Mouse (Mus musculus): Measurements from ENCODE around the gene Pdzrn3. TPM values are rescaled to one million over a fixed set of nuclear protein-coding genes. Genes with fewer than 3 reads are reported as not detected.

Pdzrn3 gene
- polyA plus RNA-seq, 1 experiment from 2014 or later, result 8.9 TPM

- Histone ChIP-seq H3K4me1 (peaks cover 10% of the 10 kb centered on the region; the same call in 1 of the 2 replicates), H3K27me3 (ENCODE audit: insufficient read depth, poor library complexity, severe bottlenecking) (no peaks in the 10 kb centered on the region), H3K27ac (no peak overlapping the region), H3K4me3 (no peak overlapping the region), H3K36me3 (no peaks in the 10 kb centered on the region), H3K9me3 (no peaks in the 10 kb centered on the region)
- DNase-seq (ENCODE audit: low spot score), result no peak
- WGBS, result 82% methylated on average over 6 of the region's 6 CpGs
Observed at GRCm38 (mm10) chr6:101217756-101218155, 159.9 kb downstream of the Pdzrn3 start.

DNA sequence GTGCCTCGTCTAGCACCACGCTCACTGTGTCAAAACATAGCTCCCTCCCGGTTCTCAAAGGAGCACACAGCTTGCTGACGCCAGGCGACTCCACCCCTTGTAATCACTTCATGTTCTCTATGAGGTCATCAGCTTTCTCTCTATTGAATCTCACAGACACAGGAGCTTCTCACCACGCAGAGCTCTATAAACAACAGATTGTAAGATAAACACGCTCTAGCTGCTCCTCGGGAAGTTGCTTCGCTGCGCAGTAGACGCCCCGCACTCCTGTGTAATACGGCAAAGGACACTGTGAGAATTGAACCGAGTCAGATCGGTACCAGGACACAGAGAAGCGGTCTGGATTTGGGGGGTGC, 162.3 kb downstream of the Pdzrn3 start:
- DNase-seq (ENCODE audit: low spot score), result no peak
- Histone ChIP-seq H3K36me3 (no peaks in the 10 kb centered on the region), H3K27ac (no peak overlapping the region)

DNA sequence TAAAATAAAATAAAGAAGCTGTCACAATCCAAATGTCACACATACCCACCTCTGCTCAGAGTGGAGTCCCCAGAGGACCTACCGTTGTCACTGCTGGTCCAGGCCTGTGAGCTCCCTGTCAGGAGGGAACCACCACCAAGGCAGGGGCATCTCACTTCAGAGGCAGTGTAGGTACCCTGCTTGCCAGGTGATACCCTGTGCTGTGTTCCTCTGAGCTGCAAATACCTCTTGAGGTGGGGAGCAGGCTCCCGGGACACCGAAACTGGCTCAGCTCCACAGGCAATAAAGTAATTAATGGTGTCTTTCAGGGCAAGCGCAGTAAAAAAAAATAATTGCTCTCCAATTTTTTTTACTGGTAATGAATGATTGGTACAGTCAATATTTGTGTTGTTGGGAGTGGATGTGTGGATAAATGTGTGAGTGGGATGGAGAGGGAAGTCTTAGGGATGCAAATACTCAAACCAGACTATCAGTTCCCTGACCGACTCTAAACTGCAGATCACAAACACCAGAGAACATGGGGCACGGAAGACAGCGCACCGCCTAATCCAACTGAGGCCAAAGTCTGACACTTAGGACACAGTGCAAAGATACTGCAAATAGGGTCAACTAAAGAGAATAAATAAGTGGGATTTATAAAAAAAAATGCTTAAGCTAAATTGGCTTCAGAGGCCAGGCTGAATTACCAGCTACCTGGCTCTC, 162.8 kb downstream of the Pdzrn3 start:
- no peaks in the 10 kb centered on the region for H3K9me3 ChIP-seq
- H3K27ac ChIP-seq, result no peak overlapping the region
- WGBS, result 85% methylated on average over 8 of the region's 8 CpGs
- peaks cover 6% of the 10 kb centered on the region; the same call in 1 of the 2 replicates for H3K4me1 ChIP-seq
- no peak for DNase-seq (ENCODE audit: low spot score)
- H3K36me3 ChIP-seq, result no peaks in the 10 kb centered on the region
- H3K4me3 ChIP-seq, result no peak overlapping the region
- H3K27me3 ChIP-seq (ENCODE audit: insufficient read depth, poor library complexity, severe bottlenecking), result no peaks in the 10 kb centered on the region

More for the DNA sequence above, 162.3 kb downstream of the Pdzrn3 start:
- 47% methylated on average over 16 of the region's 16 CpGs for WGBS
- H3K9me3 ChIP-seq, result no peaks in the 10 kb centered on the region
- no peak overlapping the region for H3K4me3 ChIP-seq
- H3K27me3 ChIP-seq (ENCODE audit: insufficient read depth, poor library complexity, severe bottlenecking), result no peaks in the 10 kb centered on the region
- peaks cover 6% of the 10 kb centered on the region; the same call in 1 of the 2 replicates for H3K4me1 ChIP-seq

- Histone ChIP-seq H3K27ac (no peak overlapping the region), H3K27me3 (ENCODE audit: insufficient read depth, poor library complexity, severe bottlenecking) (no peaks in the 10 kb centered on the region), H3K9me3 (no peaks in the 10 kb centered on the region), H3K4me3 (no peak overlapping the region), H3K36me3 (no peaks in the 10 kb centered on the region), H3K4me1 (peaks cover 6% of the 10 kb centered on the region; the same call in 1 of the 2 replicates)
- no peak for DNase-seq (ENCODE audit: low spot score)
- WGBS, result 86% methylated on average over 5 of the region's 5 CpGs
Observed at GRCm38 (mm10) chr6:101213066-101213465, 164.6 kb downstream of the Pdzrn3 start.

- Histone ChIP-seq H3K9me3 (no peaks in the 10 kb centered on the region), H3K4me1 (peaks cover 6% of the 10 kb centered on the region; the same call in 1 of the 2 replicates), H3K27me3 (ENCODE audit: insufficient read depth, poor library complexity, severe bottlenecking) (no peaks in the 10 kb centered on the region), H3K27ac (no peak overlapping the region), H3K36me3 (no peaks in the 10 kb centered on the region), H3K4me3 (no peak overlapping the region)
- 86% methylated on average over 6 of the region's 6 CpGs for WGBS
- DNase-seq (ENCODE audit: low spot score), result no peak
Observed at GRCm38 (mm10) chr6:101212086-101212485, 165.6 kb downstream of the Pdzrn3 start.

- Histone ChIP-seq H3K36me3 (no peaks in the 10 kb centered on the region), H3K27me3 (ENCODE audit: insufficient read depth, poor library complexity, severe bottlenecking) (no peaks in the 10 kb centered on the region), H3K9me3 (no peaks in the 10 kb centered on the region), H3K27ac (no peak overlapping the region), H3K4me3 (no peak overlapping the region), H3K4me1 (peaks cover 6% of the 10 kb centered on the region; the same call in 1 of the 2 replicates)
- WGBS, result 88% methylated on average over 8 of the region's 8 CpGs
- no peak for DNase-seq (ENCODE audit: low spot score)
Observed at GRCm38 (mm10) chr6:101211361-101211841, 166.3 kb downstream of the Pdzrn3 start.

DNA sequence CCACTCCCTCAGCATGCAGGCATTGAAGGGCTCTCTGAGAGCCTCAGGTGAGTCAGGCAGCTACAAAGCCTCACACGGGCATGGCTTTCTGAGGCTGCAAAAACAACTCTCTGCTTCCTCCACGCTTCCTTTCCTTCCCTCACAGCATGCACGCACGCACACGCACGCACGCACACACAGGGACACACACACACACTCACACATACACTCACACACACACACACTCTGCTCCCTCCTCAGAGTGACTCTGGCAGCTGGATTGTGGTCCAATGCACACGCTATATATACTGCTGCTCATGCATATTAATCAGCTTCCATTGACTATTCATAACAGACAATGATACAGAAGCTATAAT, 178.8 kb downstream of the Pdzrn3 start:
- Histone ChIP-seq H3K4me1 (peaks cover 29% of the 10 kb centered on the region), H3K4me3 (peak overlapping the region; percentile 25; the same call in 1 of the 2 replicates), H3K27me3 (ENCODE audit: insufficient read depth, poor library complexity, severe bottlenecking) (peaks cover 10% of the 10 kb centered on the region; the same call in 1 of the 2 replicates), H3K27ac (no peak overlapping the region), H3K36me3 (no peaks in the 10 kb centered on the region), H3K9me3 (no peaks in the 10 kb centered on the region)
- 43% methylated on average over 8 of the region's 8 CpGs for WGBS
- DNase-seq (ENCODE audit: low spot score), result no peak

DNA sequence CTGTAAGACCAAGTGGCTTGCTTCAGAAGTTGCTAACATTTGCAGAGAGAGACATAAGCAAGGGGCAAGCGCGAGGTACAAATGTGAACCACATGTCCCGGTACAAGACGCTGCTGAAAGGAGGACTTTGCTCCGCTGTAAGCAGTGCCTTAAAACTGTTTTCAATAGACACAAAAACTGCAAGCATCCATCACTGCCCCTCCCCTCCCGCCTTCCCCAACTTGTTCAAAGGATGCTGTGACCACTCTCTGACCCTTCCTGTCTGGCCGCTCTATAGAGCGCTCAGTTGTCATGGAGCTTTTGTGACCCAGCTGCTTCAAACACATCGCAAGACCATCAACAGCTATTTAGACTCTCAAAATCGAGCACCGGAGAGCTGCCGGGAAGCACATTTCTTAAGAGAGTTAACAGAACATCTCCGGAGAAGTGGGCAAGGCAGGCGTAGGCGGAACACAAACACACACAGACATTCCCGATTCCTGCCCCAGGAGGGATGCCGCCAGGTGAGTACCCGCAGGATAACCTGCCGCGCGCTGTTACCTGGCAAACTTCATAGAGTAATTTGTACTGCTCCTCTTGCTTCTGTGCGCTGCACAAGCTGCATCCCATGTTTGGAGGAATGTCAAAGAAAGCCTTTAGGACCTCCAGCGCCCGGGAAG, 179.3 kb downstream of the Pdzrn3 start:
- DNase-seq (ENCODE audit: low spot score), result no peak
- no peaks in the 10 kb centered on the region for H3K36me3 ChIP-seq
- H3K9me3 ChIP-seq, result no peaks in the 10 kb centered on the region
- peak overlapping the region; percentile 25; the same call in 1 of the 2 replicates for H3K4me3 ChIP-seq
- H3K27me3 ChIP-seq (ENCODE audit: insufficient read depth, poor library complexity, severe bottlenecking), result peaks cover 10% of the 10 kb centered on the region; the same call in 1 of the 2 replicates
- H3K4me1 ChIP-seq, result peaks cover 29% of the 10 kb centered on the region
- H3K27ac ChIP-seq, result no peak overlapping the region
- WGBS, result 19% methylated on average over 24 of the region's 24 CpGs

- no peak for DNase-seq (ENCODE audit: low spot score)
- Histone ChIP-seq H3K4me1 (peaks cover 29% of the 10 kb centered on the region), H3K27me3 (ENCODE audit: insufficient read depth, poor library complexity, severe bottlenecking) (peaks cover 10% of the 10 kb centered on the region; the same call in 1 of the 2 replicates), H3K36me3 (no peaks in the 10 kb centered on the region), H3K27ac (no peak overlapping the region), H3K9me3 (no peaks in the 10 kb centered on the region), H3K4me3 (no peak overlapping the region)
- WGBS, result 14% methylated on average over 5 of the region's 5 CpGs
Observed at GRCm38 (mm10) chr6:101197642-101198041, 180.1 kb downstream of the Pdzrn3 start.

DNA sequence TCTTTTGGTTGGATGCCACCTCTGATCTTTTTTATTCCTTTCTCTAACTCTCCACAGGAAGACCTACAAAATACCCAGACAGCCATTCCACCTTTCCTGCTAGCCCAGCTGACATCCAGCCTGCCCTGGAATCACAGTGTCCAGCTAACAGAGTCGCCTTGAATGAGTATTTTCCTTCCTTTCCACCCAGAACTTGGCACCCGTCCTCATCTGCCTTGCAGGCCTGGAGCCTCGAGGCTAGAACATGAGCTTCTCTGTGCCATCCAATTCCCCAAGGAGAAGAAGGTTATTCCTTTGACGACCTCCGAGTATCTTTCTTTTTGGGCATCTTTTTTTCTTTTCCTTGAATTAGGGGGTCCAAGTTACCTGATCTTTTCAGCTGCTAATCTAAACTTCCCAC, 181.8 kb downstream of the Pdzrn3 start:
- WGBS, result 84% methylated on average over 5 of the region's 5 CpGs
- Histone ChIP-seq H3K4me3 (no peak overlapping the region), H3K36me3 (0 out of 2 replicates have a peak, but pooled peaks cover 4% of the 10 kb centered on the region), H3K27me3 (ENCODE audit: insufficient read depth, poor library complexity, severe bottlenecking) (0 out of 2 replicates have a peak, but pooled peaks cover 4% of the 10 kb centered on the region), H3K27ac (no peak overlapping the region), H3K9me3 (no peaks in the 10 kb centered on the region), H3K4me1 (peaks cover 32% of the 10 kb centered on the region)
- no peak for DNase-seq (ENCODE audit: low spot score)

- peaks cover 21% of the 10 kb centered on the region for H3K4me1 ChIP-seq
- H3K9me3 ChIP-seq, result no peaks in the 10 kb centered on the region
- 76% methylated on average over 8 of the region's 8 CpGs for WGBS
- H3K27ac ChIP-seq, result no peak overlapping the region
- DNase-seq (ENCODE audit: low spot score), result no peak
- no peak overlapping the region for H3K4me3 ChIP-seq
- no peaks in the 10 kb centered on the region for H3K27me3 ChIP-seq (ENCODE audit: insufficient read depth, poor library complexity, severe bottlenecking)
- H3K36me3 ChIP-seq, result 0 out of 2 replicates have a peak, but pooled peaks cover 4% of the 10 kb centered on the region
Observed at GRCm38 (mm10) chr6:101194386-101194925, 183.2 kb downstream of the Pdzrn3 start.

GRCm38 (mm10) chr6:101191576-101191975, 186.1 kb downstream of the Pdzrn3 start:
- 85% methylated on average over 5 of the region's 5 CpGs for WGBS
- no peak for DNase-seq (ENCODE audit: low spot score)
- Histone ChIP-seq H3K9me3 (no peaks in the 10 kb centered on the region), H3K27ac (no peak overlapping the region), H3K27me3 (ENCODE audit: insufficient read depth, poor library complexity, severe bottlenecking) (no peaks in the 10 kb centered on the region), H3K4me1 (0 out of 2 replicates have a peak, but pooled peaks cover 12% of the 10 kb centered on the region), H3K36me3 (0 out of 2 replicates have a peak, but pooled peaks cover 4% of the 10 kb centered on the region), H3K4me3 (no peak overlapping the region)

DNA sequence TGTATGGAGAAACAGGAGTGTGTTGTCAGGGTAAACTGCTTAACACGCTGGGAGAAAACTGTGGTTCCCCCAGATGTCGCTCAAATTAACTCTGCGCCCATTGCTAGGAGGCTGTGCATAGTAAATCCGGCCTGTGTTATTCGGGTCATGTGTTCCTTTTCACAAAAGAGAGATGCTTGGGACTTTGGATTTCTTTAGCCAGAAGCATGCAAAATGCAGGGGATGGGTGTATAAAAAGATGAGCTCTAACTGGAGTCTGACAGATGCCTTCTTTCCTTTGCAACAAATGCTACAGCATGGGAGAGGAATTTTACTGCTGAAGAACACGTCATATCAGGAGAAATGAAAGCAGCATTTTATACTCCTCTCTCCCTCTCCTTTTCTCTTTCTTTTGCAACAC, 190.4 kb downstream of the Pdzrn3 start:
- Histone ChIP-seq H3K27me3 (ENCODE audit: insufficient read depth, poor library complexity, severe bottlenecking) (peaks cover 3% of the 10 kb centered on the region; the same call in 1 of the 2 replicates), H3K27ac (no peak overlapping the region), H3K36me3 (0 out of 2 replicates have a peak, but pooled peaks cover 4% of the 10 kb centered on the region), H3K9me3 (no peaks in the 10 kb centered on the region), H3K4me3 (no peak overlapping the region), H3K4me1 (0 out of 2 replicates have a peak, but pooled peaks cover 3% of the 10 kb centered on the region)
- no peak for DNase-seq (ENCODE audit: low spot score)
- 81% methylated on average over 6 of the region's 6 CpGs for WGBS

Measured in heart, embryonic 10.5 days (tissue).